ENCODE assay signal across 8 mouse cellular contexts in the genomic region with DNA sequence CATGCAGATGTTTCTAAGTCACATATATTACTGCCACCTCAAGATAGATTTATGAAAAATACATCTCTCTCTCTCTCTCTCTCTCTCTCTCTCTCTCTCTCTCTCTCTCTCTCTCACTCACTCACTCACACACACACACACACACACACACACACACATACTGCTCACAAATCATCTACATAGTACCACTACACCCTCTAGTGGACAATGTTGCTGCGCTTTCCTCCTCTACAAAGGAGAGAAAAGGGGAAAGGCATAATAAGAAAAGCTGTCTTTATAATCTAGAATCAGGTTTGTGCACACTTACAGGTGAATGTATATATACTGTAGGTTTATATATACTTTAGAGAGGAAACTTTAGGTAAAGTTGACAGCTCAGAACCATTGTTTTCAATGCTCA. TPM values are rescaled to one million over a fixed set of nuclear protein-coding genes. Genes with fewer than 3 reads are reported as not detected.
DNase-seq lines count a peak whose midpoint lies in the region; ATAC-seq lines count a peak whose summit lies in the region.

No protein-coding gene starts in this region.

- no peak overlapping the region for H3K27ac ChIP-seq in forebrain, embryonic 15.5 days (replicated peaks)
- H3K27ac ChIP-seq in forebrain, embryonic 11.5 days (ENCODE audit: low read depth, low read length), result no peak overlapping the region
- no peak overlapping the region for H3K27ac ChIP-seq in midbrain, embryonic 11.5 days (ENCODE audit: low read depth, low read length)
- H3K27ac ChIP-seq in midbrain, embryonic 10.5 days (replicated peaks), result no peak overlapping the region
- H3K27ac ChIP-seq in embryonic facial prominence, embryonic 14.5 days (replicated peaks; ENCODE audit: low read depth, low read length), result no peak overlapping the region
- H3K27ac ChIP-seq in midbrain, embryonic 13.5 days, result no peak overlapping the region

- 27% methylated on average over 1 of the region's 1 CpGs for WGBS in forebrain, embryonic 15.5 days
- 13% methylated on average over 1 of the region's 1 CpGs for WGBS in forebrain, embryonic 11.5 days
- 11% methylated on average over 1 of the region's 1 CpGs for WGBS in midbrain, embryonic 11.5 days
- WGBS in midbrain, embryonic 10.5 days, result 44% methylated on average over 1 of the region's 1 CpGs
- WGBS in embryonic facial prominence, embryonic 14.5 days, result 24% methylated on average over 1 of the region's 1 CpGs
- 7% methylated on average over 1 of the region's 1 CpGs for WGBS in midbrain, embryonic 13.5 days

- no peaks in the 10 kb centered on the region for H3K36me3 ChIP-seq in forebrain, embryonic 15.5 days
- H3K36me3 ChIP-seq in forebrain, embryonic 11.5 days (ENCODE audit: control insufficient read depth, insufficient read depth, low read length), result no peaks in the 10 kb centered on the region
- H3K36me3 ChIP-seq in midbrain, embryonic 11.5 days (ENCODE audit: control insufficient read depth, insufficient read depth, low read length), result no peaks in the 10 kb centered on the region
- H3K36me3 ChIP-seq in midbrain, embryonic 10.5 days, result no peaks in the 10 kb centered on the region
- H3K36me3 ChIP-seq in embryonic facial prominence, embryonic 14.5 days (ENCODE audit: control insufficient read depth, insufficient read depth, low read length), result no peaks in the 10 kb centered on the region
- H3K36me3 ChIP-seq in midbrain, embryonic 13.5 days, result no peaks in the 10 kb centered on the region

- no peaks in the 10 kb centered on the region for H3K27me3 ChIP-seq in forebrain, embryonic 15.5 days
- no peaks in the 10 kb centered on the region for H3K27me3 ChIP-seq in forebrain, embryonic 11.5 days (ENCODE audit: control insufficient read depth, insufficient read depth, low read length)
- H3K27me3 ChIP-seq in midbrain, embryonic 11.5 days (ENCODE audit: control insufficient read depth, insufficient read depth, low read length), result no peaks in the 10 kb centered on the region
- no peaks in the 10 kb centered on the region for H3K27me3 ChIP-seq in midbrain, embryonic 10.5 days (ENCODE audit: low read depth, poor library complexity, severe bottlenecking)
- no peaks in the 10 kb centered on the region for H3K27me3 ChIP-seq in embryonic facial prominence, embryonic 14.5 days (replicated peaks; ENCODE audit: control insufficient read depth, insufficient read depth, low read length)
- no peaks in the 10 kb centered on the region for H3K27me3 ChIP-seq in midbrain, embryonic 13.5 days

- no peak for DNase-seq in forebrain, embryonic 11.5 days (ENCODE audit: low spot score)
- DNase-seq in midbrain, embryonic 11.5 days (ENCODE audit: low spot score, missing footprints), result peak; percentile 85
- DNase-seq in midbrain, embryonic 10.5 days (ENCODE audit: low spot score), result no peak
- DNase-seq in embryonic facial prominence, embryonic 14.5 days (ENCODE audit: low spot score), result peak; percentile 47
- DNase-seq in urinary bladder, adult 18-20 months (ENCODE audit: low spot score in 2 of 2), result no peak
- DNase-seq in urinary bladder, postnatal 36 days (ENCODE audit: low spot score in 2 of 2), result no peak

- no peak overlapping the region for H3K4me3 ChIP-seq in forebrain, embryonic 15.5 days
- H3K4me3 ChIP-seq in forebrain, embryonic 11.5 days (ENCODE audit: low read depth, low read length), result no peak overlapping the region
- H3K4me3 ChIP-seq in midbrain, embryonic 11.5 days (ENCODE audit: low read depth, low read length), result no peak overlapping the region
- H3K4me3 ChIP-seq in midbrain, embryonic 10.5 days, result no peak overlapping the region
- H3K4me3 ChIP-seq in embryonic facial prominence, embryonic 14.5 days (ENCODE audit: low read depth, low read length), result no peak overlapping the region
- H3K4me3 ChIP-seq in midbrain, embryonic 13.5 days (replicated peaks), result no peak overlapping the region

- no peaks in the 10 kb centered on the region for H3K9me3 ChIP-seq in forebrain, embryonic 15.5 days
- no peaks in the 10 kb centered on the region for H3K9me3 ChIP-seq in forebrain, embryonic 11.5 days (ENCODE audit: control insufficient read depth, low read length)
- H3K9me3 ChIP-seq in midbrain, embryonic 11.5 days (ENCODE audit: control insufficient read depth, low read length), result no peaks in the 10 kb centered on the region
- H3K9me3 ChIP-seq in midbrain, embryonic 10.5 days (replicated peaks), result no peaks in the 10 kb centered on the region
- no peaks in the 10 kb centered on the region for H3K9me3 ChIP-seq in embryonic facial prominence, embryonic 14.5 days (ENCODE audit: control insufficient read depth, low read length)
- H3K9me3 ChIP-seq in midbrain, embryonic 13.5 days, result no peaks in the 10 kb centered on the region

- no peaks in the 10 kb centered on the region for H3K4me1 ChIP-seq in forebrain, embryonic 15.5 days
- H3K4me1 ChIP-seq in forebrain, embryonic 11.5 days (replicated peaks; ENCODE audit: control insufficient read depth, insufficient read depth, low read length), result no peaks in the 10 kb centered on the region
- no peaks in the 10 kb centered on the region for H3K4me1 ChIP-seq in midbrain, embryonic 11.5 days (ENCODE audit: control insufficient read depth, insufficient read depth, low read length)
- no peaks in the 10 kb centered on the region for H3K4me1 ChIP-seq in midbrain, embryonic 10.5 days
- H3K4me1 ChIP-seq in embryonic facial prominence, embryonic 14.5 days (ENCODE audit: control insufficient read depth, insufficient read depth, low read length), result no peaks in the 10 kb centered on the region
- H3K4me1 ChIP-seq in midbrain, embryonic 13.5 days (replicated peaks), result no peaks in the 10 kb centered on the region

- H3K4me2 ChIP-seq in forebrain, embryonic 15.5 days (replicated peaks), result no peak overlapping the region
- no peak overlapping the region for H3K4me2 ChIP-seq in forebrain, embryonic 11.5 days (ENCODE audit: low read depth, low read length, severe bottlenecking)
- H3K4me2 ChIP-seq in midbrain, embryonic 11.5 days, result no peak overlapping the region
- no peak overlapping the region for H3K4me2 ChIP-seq in embryonic facial prominence, embryonic 14.5 days (ENCODE audit: low read depth, low read length)
- H3K4me2 ChIP-seq in midbrain, embryonic 13.5 days (replicated peaks), result no peak overlapping the region

- no peak overlapping the region for H3K9ac ChIP-seq in forebrain, embryonic 15.5 days (replicated peaks)
- no peak overlapping the region for H3K9ac ChIP-seq in forebrain, embryonic 11.5 days (ENCODE audit: low read length)
- H3K9ac ChIP-seq in midbrain, embryonic 11.5 days (ENCODE audit: low read length), result no peak overlapping the region
- no peak overlapping the region for H3K9ac ChIP-seq in embryonic facial prominence, embryonic 14.5 days (ENCODE audit: low read depth, low read length)
- no peak overlapping the region for H3K9ac ChIP-seq in midbrain, embryonic 13.5 days (replicated peaks)

- ATAC-seq in forebrain, embryonic 15.5 days (replicated peaks), result peak; percentile 65; the same call in 1 of the 2 replicates
- ATAC-seq in forebrain, embryonic 11.5 days (replicated peaks; ENCODE audit: low FRiP score), result no peak
- ATAC-seq in midbrain, embryonic 11.5 days (ENCODE audit: low FRiP score), result 0 out of 2 replicates have a peak, but pooled peaks have one; percentile 42
- no peak for ATAC-seq in embryonic facial prominence, embryonic 14.5 days (ENCODE audit: low read depth)
- peak; percentile 61 for ATAC-seq in midbrain, embryonic 13.5 days

RNA-seq across cellular contexts. Expression of a gene that starts 43.6 kb away (rescaled TPM):
- 12.1 and 13.5 TPM in 2 replicates for polyA plus RNA-seq in forebrain, embryonic 15.5 days (2015; fragmentation: Nextera tagmentation; extraction: Ambion mirVana)
- 15.6 and 19.0 TPM in 2 replicates for polyA plus RNA-seq in forebrain, embryonic 11.5 days (2014; fragmentation: Nextera tagmentation; extraction: Ambion mirVana)
- polyA plus RNA-seq in midbrain, embryonic 11.5 days (2014; fragmentation: Nextera tagmentation; extraction: Ambion mirVana), result 14.2 and 16.4 TPM in 2 replicates
- polyA plus RNA-seq in midbrain, embryonic 10.5 days (2016; fragmentation: Nextera tagmentation; extraction: Ambion mirVana), result 18.9 and 19.5 TPM in 2 replicates
- polyA plus RNA-seq in embryonic facial prominence, embryonic 14.5 days (2014; fragmentation: Nextera tagmentation; extraction: Ambion mirVana), result 10.6 and 10.9 TPM in 2 replicates
- polyA plus RNA-seq in midbrain, embryonic 13.5 days (2015; fragmentation: Nextera tagmentation; extraction: Ambion mirVana), result 11.0 and 11.8 TPM in 2 replicates

Comparison
In these comparisons a context has a peak if more than half of its experiments do, and no peak if none do; other contexts are left out.
1. ATAC-seq: peak in forebrain, embryonic 15.5 days (single experiment), midbrain, embryonic 11.5 days (single experiment) and midbrain, embryonic 13.5 days (single experiment); none in forebrain, embryonic 11.5 days (single experiment) and embryonic facial prominence, embryonic 14.5 days (single experiment).
2. DNase-seq: peak in midbrain, embryonic 11.5 days (single experiment) and embryonic facial prominence, embryonic 14.5 days (single experiment); none in forebrain, embryonic 11.5 days (single experiment), midbrain, embryonic 10.5 days (single experiment), urinary bladder, adult 18-20 months (0 of 2) and urinary bladder, postnatal 36 days (0 of 2).